Mouse (Mus musculus) T-helper 1 cell (primary cell): Measurements from ENCODE around the gene Ppfibp2.

Experiments used
- in situ Hi-C: fragments of 300-600 bp; cut with MboI, MseI; formaldehyde crosslinking; loops from one replicate; pipeline ENCODE4 v1.15.1; 2025; ENCODE audit warnings: high pct_unique_total_duplicates

Ppfibp2 gene

GRCm38 (mm10) chr7:107749270-107749669 is 154.3 kb downstream of the Ppfibp2 start:
- in situ Hi-C loops: loop anchor here (5.0 kb wide), 1 partner anchor 87 kb away; no protein-coding TSS in a partner anchor

- in situ Hi-C loops: loop anchor here (5.0 kb wide), 1 partner anchor 87 kb away; no protein-coding TSS in a partner anchor
Observed at GRCm38 (mm10) chr7:107749721-107750120, 154.7 kb downstream of the Ppfibp2 start.

- in situ Hi-C loops: no loop called here
Observed at GRCm38 (mm10) chr7:107752031-107752520, 157.1 kb downstream of the Ppfibp2 start.

GRCm38 (mm10) chr7:107755905-107756304 is 160.9 kb downstream of the Ppfibp2 start:
- in situ Hi-C loops: no loop called here

- in situ Hi-C loops: no loop called here
Observed at GRCm38 (mm10) chr7:107756748-107757147, 161.7 kb downstream of the Ppfibp2 start.

- in situ Hi-C loops: no loop called here
Observed at GRCm38 (mm10) chr7:107757308-107758151, 162.5 kb downstream of the Ppfibp2 start, which contains the start of gene Cyb5r2. Gene Cyb5r2, minus strand, starts transcription at chr7:107758032.

- in situ Hi-C loops: no loop called here
Observed at GRCm38 (mm10) chr7:107770812-107771211, 175.8 kb downstream of the Ppfibp2 start.

- in situ Hi-C loops: loop anchor here (25.0 kb wide), 1 partner anchor 566 kb away; the partner anchor contains the start of gene Rbmxl2
Observed at GRCm38 (mm10) chr7:107778216-107778615, 183.2 kb downstream of the Ppfibp2 start.

- in situ Hi-C loops: loop anchor here (25.0 kb wide), 1 partner anchor 567 kb away; the partner anchor contains the start of gene Rbmxl2
Observed at GRCm38 (mm10) chr7:107779611-107780010, 184.6 kb downstream of the Ppfibp2 start.

GRCm38 (mm10) chr7:107787977-107788620 is 193.1 kb downstream of the Ppfibp2 start:
- in situ Hi-C loops: loop anchor here (25.0 kb wide), 1 partner anchor 576 kb away; the partner anchor contains the start of gene Rbmxl2

- in situ Hi-C loops: loop anchor here (25.0 kb wide), 1 partner anchor 584 kb away; the partner anchor contains the start of gene Rbmxl2
Observed at GRCm38 (mm10) chr7:107796500-107796899, 201.5 kb downstream of the Ppfibp2 start.
